Mouse (Mus musculus) NIH3T3 (cell line): ENCODE measurements around the gene Chd4.
A peak's percentile ranks its signal among the peaks of the same experiment; 100 is the strongest.

ENCODE experiments used
- DNase-seq: peaks from one replicate; pipeline ENCODE4 v3.0.0-alpha.2; 2012; ENCODE audit warnings: low read depth

Gene Chd4

GRCm38 (mm10) chr6:125092372-125092771 is 3.4 kb upstream of the Chd4 start:
- no peak for DNase-seq

GRCm38 (mm10) chr6:125094843-125095242 is 938 bp upstream of the Chd4 start:
- DNase-seq: no peak

- DNase-seq: no peak
These were observed 457 bp downstream of the Chd4 start for GRCm38 (mm10) chr6:125096279-125096596.

GRCm38 (mm10) chr6:125096597-125097345 is 990 bp downstream of the Chd4 start:
- peak; percentile 64 for DNase-seq

GRCm38 (mm10) chr6:125097346-125097689 is 1.5 kb downstream of the Chd4 start:
- DNase-seq: peak; percentile 47

- DNase-seq: no peak
These were observed 2.2 kb downstream of the Chd4 start for GRCm38 (mm10) chr6:125097951-125098350.

- no peak for DNase-seq
These were observed 2.7 kb downstream of the Chd4 start for GRCm38 (mm10) chr6:125098513-125098912.

- no peak for DNase-seq
These were observed 3.7 kb downstream of the Chd4 start for GRCm38 (mm10) chr6:125099421-125099971.

GRCm38 (mm10) chr6:125101444-125101843 is 5.7 kb downstream of the Chd4 start:
- no peak for DNase-seq

- DNase-seq: no peak
These were observed 8.4 kb downstream of the Chd4 start for GRCm38 (mm10) chr6:125104223-125104622.

GRCm38 (mm10) chr6:125107705-125108104 is 11.9 kb downstream of the Chd4 start:
- DNase-seq: peak; percentile 34

- DNase-seq: no peak
These were observed 13.6 kb downstream of the Chd4 start for GRCm38 (mm10) chr6:125109371-125109770.

- peak; percentile 79 for DNase-seq
These were observed 15.1 kb downstream of the Chd4 start for GRCm38 (mm10) chr6:125110927-125111326.

- DNase-seq: no peak
These were observed 16.8 kb downstream of the Chd4 start for GRCm38 (mm10) chr6:125112553-125112952.

GRCm38 (mm10) chr6:125119387-125119786 is 23.6 kb downstream of the Chd4 start:
- DNase-seq: no peak

GRCm38 (mm10) chr6:125128724-125129123 is 32.9 kb downstream of the Chd4 start:
- DNase-seq: no peak

- DNase-seq: no peak
These were observed 34.1 kb downstream of the Chd4 start for GRCm38 (mm10) chr6:125129710-125130402.

- DNase-seq: peak; percentile 98
These were observed 35.7 kb downstream of the Chd4 start, which contains the start of gene Nop2 for GRCm38 (mm10) chr6:125131302-125132156. Gene Nop2 (plus strand): TSS chr6:125131909.

- DNase-seq: no peak
These were observed 36.7 kb downstream of the Chd4 start for GRCm38 (mm10) chr6:125132470-125132869.

- peak; percentile 72 for DNase-seq
These were observed 41.4 kb downstream of the Chd4 start for GRCm38 (mm10) chr6:125137002-125137671.

GRCm38 (mm10) chr6:125139747-125140146 is 44.0 kb downstream of the Chd4 start:
- no peak for DNase-seq

GRCm38 (mm10) chr6:125142436-125142835 is 46.7 kb downstream of the Chd4 start:
- DNase-seq: peak; percentile 47
